Mouse (Mus musculus): ENCODE results near the gene Pdcd6ip.
"Not testable (repeated sequence)": the region's sequence is repeated elsewhere in the genome, so short reads cannot be mapped to it uniquely, and the experiment has no call there.

The Pdcd6ip gene

GRCm38 (mm10) chr9:113707481-113708360 is at the start of gene Pdcd6ip:
TSS of gene Pdcd6ip (minus strand) at chr9:113708259.
- DNase-seq (ENCODE audit: low spot score in 2 of 2) = peak; percentile 88 to 90

- no peak for DNase-seq (ENCODE audit: low spot score in 2 of 2)
Measured at GRCm38 (mm10) chr9:113755888-113756719, 48.0 kb upstream of the Pdcd6ip start.

GRCm38 (mm10) chr9:113749356-113749755 is 41.3 kb upstream of the Pdcd6ip start:
- peak; percentile 59 for DNase-seq (ENCODE audit: low spot score in 2 of 2)

- DNase-seq (ENCODE audit: low spot score in 2 of 2) = no peak
Measured at GRCm38 (mm10) chr9:113743291-113743690, 35.2 kb upstream of the Pdcd6ip start.

- peak in 1 of 2 experiments; percentile 37 for DNase-seq (ENCODE audit: low spot score in 2 of 2)
Measured at GRCm38 (mm10) chr9:113742361-113742794, 34.3 kb upstream of the Pdcd6ip start.

GRCm38 (mm10) chr9:113741637-113742137 is 33.6 kb upstream of the Pdcd6ip start:
- DNase-seq (ENCODE audit: low spot score in 2 of 2) = peak; percentile 40 to 44

- peak; percentile 86 to 88 for DNase-seq (ENCODE audit: low spot score in 2 of 2)
Measured at GRCm38 (mm10) chr9:113741108-113741636, 33.1 kb upstream of the Pdcd6ip start, which contains the start of gene Clasp2. TSS of gene Clasp2 (plus strand) at chr9:113741473.

- DNase-seq (ENCODE audit: low spot score in 2 of 2) = peak; percentile 74 to 87
Measured at GRCm38 (mm10) chr9:113738941-113739340, 30.9 kb upstream of the Pdcd6ip start.

GRCm38 (mm10) chr9:113738021-113738420 is 30.0 kb upstream of the Pdcd6ip start:
- peak in 1 of 2 experiments; percentile 39 for DNase-seq (ENCODE audit: low spot score in 2 of 2)

- DNase-seq (ENCODE audit: low spot score in 2 of 2) = no peak
Measured at GRCm38 (mm10) chr9:113735920-113736319, 27.9 kb upstream of the Pdcd6ip start.

- DNase-seq (ENCODE audit: low spot score in 2 of 2) = no peak
Measured at GRCm38 (mm10) chr9:113731540-113731939, 23.5 kb upstream of the Pdcd6ip start.

- no peak for DNase-seq (ENCODE audit: low spot score in 2 of 2)
Measured at GRCm38 (mm10) chr9:113726991-113727680, 19.1 kb upstream of the Pdcd6ip start.

- no peak for DNase-seq (ENCODE audit: low spot score in 2 of 2)
Measured at GRCm38 (mm10) chr9:113726131-113726530, 18.1 kb upstream of the Pdcd6ip start.

- not testable (repeated sequence) for DNase-seq (ENCODE audit: low spot score in 2 of 2)
Measured at GRCm38 (mm10) chr9:113725609-113726008, 17.6 kb upstream of the Pdcd6ip start.

- no peak for DNase-seq (ENCODE audit: low spot score in 2 of 2)
Measured at GRCm38 (mm10) chr9:113724646-113725045, 16.6 kb upstream of the Pdcd6ip start.

GRCm38 (mm10) chr9:113719063-113719462 is 11.0 kb upstream of the Pdcd6ip start:
- peak in 1 of 2 experiments; percentile 25 for DNase-seq (ENCODE audit: low spot score in 2 of 2)

GRCm38 (mm10) chr9:113710871-113711270 is 2.8 kb upstream of the Pdcd6ip start:
- DNase-seq (ENCODE audit: low spot score in 2 of 2) = no peak

GRCm38 (mm10) chr9:113708361-113709280 is 562 bp upstream of the Pdcd6ip start:
- no peak for DNase-seq (ENCODE audit: low spot score in 2 of 2)

- no peak for DNase-seq (ENCODE audit: low spot score in 2 of 2)
Measured at GRCm38 (mm10) chr9:113706841-113707240, 1.2 kb downstream of the Pdcd6ip start.

- no peak for DNase-seq (ENCODE audit: low spot score in 2 of 2)
Measured at GRCm38 (mm10) chr9:113706108-113706507, 2.0 kb downstream of the Pdcd6ip start.
